In the genomic region with DNA sequence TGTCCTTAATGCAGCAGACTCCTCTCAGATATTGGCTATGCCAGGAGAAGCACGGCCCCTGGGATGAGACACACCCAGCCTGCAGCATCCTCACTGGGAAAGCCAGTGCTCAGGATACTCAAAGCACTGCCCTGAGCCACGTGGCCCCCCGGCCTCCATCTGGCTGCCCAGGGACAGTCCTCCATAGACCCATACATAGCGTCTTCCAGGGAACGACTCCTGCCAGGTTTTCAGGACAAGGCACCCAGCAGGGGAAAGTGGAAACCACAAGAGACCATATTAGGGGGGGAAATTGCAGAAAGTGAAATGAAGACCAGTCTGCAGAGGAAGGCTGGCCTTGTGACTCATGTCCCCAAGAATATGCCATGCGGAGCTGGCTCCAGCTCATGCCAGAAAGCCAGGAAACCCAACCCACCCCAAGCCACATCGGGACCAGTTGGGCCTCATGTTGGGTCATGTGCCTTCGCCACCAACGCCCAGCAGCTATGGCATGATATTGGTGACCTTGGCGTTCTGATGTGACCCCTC, we compare ENCODE assay signal across 13 mouse cellular contexts. TPM values are rescaled to one million over a fixed set of nuclear protein-coding genes. Genes with fewer than 3 reads are reported as not detected.
DNase-seq lines count a peak whose midpoint lies in the region; ATAC-seq and TF ChIP-seq lines count a peak whose summit lies in the region.
"Had no signal": no experiment of that assay in that cellular context is flagged by ENCODE, and none has a peak within 500 bp of the region (broad histone marks: within the 10 kb centered on the region; RNA-seq: fewer than 3 reads in every experiment).

No protein-coding gene starts in this region.

- ATAC-seq in forebrain, embryonic 12.5 days (ENCODE audit: low FRiP score): no peak
- no peak for ATAC-seq in forebrain, embryonic 13.5 days
- ATAC-seq in kidney, embryonic 15.5 days (replicated peaks; ENCODE audit: low FRiP score): no peak
- no peak for ATAC-seq in activated CD4-positive, CD25-positive, alpha-beta regulatory T cell, adult 4 months

- peaks cover 6% of the 10 kb centered on the region for H3K79me3 ChIP-seq in C2C12 (ENCODE audit: low read depth)

- peak overlapping the region; percentile 62 for H3ac ChIP-seq in C2C12 (ENCODE audit: control insufficient read depth, insufficient read length, low read depth)

- H3K9me3 ChIP-seq in forebrain, embryonic 12.5 days: no peaks in the 10 kb centered on the region
- no peaks in the 10 kb centered on the region for H3K9me3 ChIP-seq in forebrain, embryonic 13.5 days (replicated peaks)
- H3K9me3 ChIP-seq in kidney, embryonic 15.5 days (replicated peaks): no peaks in the 10 kb centered on the region
- H3K9me3 ChIP-seq: embryonic facial prominence, embryonic 10.5 days had no signal

- H3K79me2 ChIP-seq in C2C12 (ENCODE audit: control insufficient read depth, insufficient read depth): peaks cover 48% of the 10 kb centered on the region

- no peak overlapping the region for H3K9ac ChIP-seq in forebrain, embryonic 12.5 days
- H3K9ac ChIP-seq in forebrain, embryonic 13.5 days: no peak overlapping the region
- H3K9ac ChIP-seq in kidney, embryonic 15.5 days: no peak overlapping the region
- H3K9ac ChIP-seq: liver, embryonic 14.5 days had no signal

- no peaks in the 10 kb centered on the region for H3K27me3 ChIP-seq in forebrain, embryonic 12.5 days
- H3K27me3 ChIP-seq in forebrain, embryonic 13.5 days: no peaks in the 10 kb centered on the region
- H3K27me3 ChIP-seq in kidney, embryonic 15.5 days: no peaks in the 10 kb centered on the region
- no peaks in the 10 kb centered on the region for H3K27me3 ChIP-seq in C2C12 (ENCODE audit: control insufficient read depth, insufficient read depth, insufficient read length)

- DNase-seq in kidney, adult 18-20 months: no peak
- DNase-seq in 3T3-L1 (ENCODE audit: low read depth, low spot score) (peak; percentile 46), adipocyte (ENCODE audit: low spot score) (no peak)
- DNase-seq: kidney, adult 11 months; layer of hippocampus, adult 9-11 months; lung, postnatal 4 days had no signal

- H3K27ac ChIP-seq in forebrain, embryonic 12.5 days: peak overlapping the region; percentile 61; the same call in 1 of the 2 replicates
- H3K27ac ChIP-seq in forebrain, embryonic 13.5 days: no peak overlapping the region
- H3K27ac ChIP-seq in kidney, embryonic 15.5 days: peak overlapping the region; percentile 87
- H3K27ac ChIP-seq: liver, embryonic 14.5 days had no signal

- 87% methylated on average over 10 of the region's 10 CpGs for WGBS in forebrain, embryonic 12.5 days
- 84% methylated on average over 10 of the region's 10 CpGs for WGBS in forebrain, embryonic 13.5 days
- WGBS in kidney, embryonic 15.5 days: 71% methylated on average over 10 of the region's 10 CpGs

- no peak for TF ChIP-seq CTCF in C2C12 (IDR thresholded peaks at IDR 0.05; ENCODE audit: control insufficient read depth, insufficient read depth, insufficient read length)

- H3K36me3 ChIP-seq in forebrain, embryonic 12.5 days (replicated peaks): peaks cover 31% of the 10 kb centered on the region
- H3K36me3 ChIP-seq in forebrain, embryonic 13.5 days (ENCODE audit: poor library complexity, severe bottlenecking): peaks cover 42% of the 10 kb centered on the region; the same call in 1 of the 2 replicates
- H3K36me3 ChIP-seq in kidney, embryonic 15.5 days: 0 out of 2 replicates have a peak, but pooled peaks cover 3% of the 10 kb centered on the region
- peaks cover 15% of the 10 kb centered on the region for H3K36me3 ChIP-seq in C2C12 (ENCODE audit: control insufficient read depth, insufficient read depth)

- H3K4me1 ChIP-seq in forebrain, embryonic 12.5 days: peaks cover 33% of the 10 kb centered on the region
- peaks cover 13% of the 10 kb centered on the region; the same call in 1 of the 2 replicates for H3K4me1 ChIP-seq in forebrain, embryonic 13.5 days
- H3K4me1 ChIP-seq in kidney, embryonic 15.5 days: peaks cover 75% of the 10 kb centered on the region

- H3K4me3 ChIP-seq in forebrain, embryonic 12.5 days (replicated peaks): no peak overlapping the region
- H3K4me3 ChIP-seq in forebrain, embryonic 13.5 days: no peak overlapping the region
- no peak overlapping the region for H3K4me3 ChIP-seq in kidney, embryonic 15.5 days (replicated peaks)
- H3K4me3 ChIP-seq in C2C12 (ENCODE audit: insufficient read depth, poor library complexity, severe bottlenecking): no peak overlapping the region
- H3K4me3 ChIP-seq: embryonic facial prominence, embryonic 10.5 days had no signal

- H3K4me2 ChIP-seq in forebrain, embryonic 12.5 days: no peak overlapping the region
- no peak overlapping the region for H3K4me2 ChIP-seq in forebrain, embryonic 13.5 days
- H3K4me2 ChIP-seq in kidney, embryonic 15.5 days: no peak overlapping the region

TF ChIP-seq in C2C12, 6 proteins besides CTCF, POLR2A, EP300 and RAD21:
- TF ChIP-seq USF1 (IDR thresholded peaks at IDR 0.05; ENCODE audit: low read depth) (peak; percentile 82), MYOD1 (IDR thresholded peaks at IDR 0.05; ENCODE audit: control insufficient read depth, insufficient read length, low read depth) (peak; percentile 21), MAX (IDR thresholded peaks at IDR 0.05) (peak; percentile 91), FOSL1 (IDR thresholded peaks at IDR 0.05; ENCODE audit: insufficient read depth, low read length, poor library complexity, severe bottlenecking) (no peak)

RNA-seq across cellular contexts. Expression of gene Arhgef10l, which starts 30.9 kb away (rescaled TPM):
- polyA plus RNA-seq in forebrain, embryonic 12.5 days (2016; fragmentation: Nextera tagmentation; extraction: Ambion mirVana): 26.1 and 31.1 TPM in 2 replicates
- 20.2 and 22.0 TPM in 2 replicates for polyA plus RNA-seq in forebrain, embryonic 13.5 days (2015; fragmentation: Nextera tagmentation; extraction: Ambion mirVana)
- polyA plus RNA-seq in kidney, embryonic 15.5 days (2015; fragmentation: Nextera tagmentation; extraction: Ambion mirVana): 20.3 and 20.7 TPM in 2 replicates
- polyA plus RNA-seq in C2C12 (2012; fragmentation: generic; extraction: Trizol): 27.8 TPM
- not detected for polyA plus RNA-seq in activated CD4-positive, CD25-positive, alpha-beta regulatory T cell, adult 4 months (2017; shearing (Covaris generic))

Comparison
In these comparisons a context has a peak if more than half of its experiments do, and no peak if none do; other contexts are left out.
1. RNA of gene Arhgef10l, which starts 30.9 kb away (polyA plus RNA-seq): 27.8 TPM in C2C12 (single experiment), 26.1 to 31.1 TPM in forebrain, embryonic 12.5 days, 20.3 to 20.7 TPM in kidney, embryonic 15.5 days and 20.2 to 22.0 TPM in forebrain, embryonic 13.5 days; not detected in activated CD4-positive, CD25-positive, alpha-beta regulatory T cell, adult 4 months; every median in the first group is over 10 times any median in the second.